Mouse (Mus musculus) embryo, embryonic 9.5 days (tissue): Measurements from ENCODE around the gene Chchd4.

Source experiments
- DNase-seq: peaks from one replicate; pipeline ENCODE4 v3.0.0-alpha.2; 2017; ENCODE audit errors: extremely low spot score

The Chchd4 gene

DNA sequence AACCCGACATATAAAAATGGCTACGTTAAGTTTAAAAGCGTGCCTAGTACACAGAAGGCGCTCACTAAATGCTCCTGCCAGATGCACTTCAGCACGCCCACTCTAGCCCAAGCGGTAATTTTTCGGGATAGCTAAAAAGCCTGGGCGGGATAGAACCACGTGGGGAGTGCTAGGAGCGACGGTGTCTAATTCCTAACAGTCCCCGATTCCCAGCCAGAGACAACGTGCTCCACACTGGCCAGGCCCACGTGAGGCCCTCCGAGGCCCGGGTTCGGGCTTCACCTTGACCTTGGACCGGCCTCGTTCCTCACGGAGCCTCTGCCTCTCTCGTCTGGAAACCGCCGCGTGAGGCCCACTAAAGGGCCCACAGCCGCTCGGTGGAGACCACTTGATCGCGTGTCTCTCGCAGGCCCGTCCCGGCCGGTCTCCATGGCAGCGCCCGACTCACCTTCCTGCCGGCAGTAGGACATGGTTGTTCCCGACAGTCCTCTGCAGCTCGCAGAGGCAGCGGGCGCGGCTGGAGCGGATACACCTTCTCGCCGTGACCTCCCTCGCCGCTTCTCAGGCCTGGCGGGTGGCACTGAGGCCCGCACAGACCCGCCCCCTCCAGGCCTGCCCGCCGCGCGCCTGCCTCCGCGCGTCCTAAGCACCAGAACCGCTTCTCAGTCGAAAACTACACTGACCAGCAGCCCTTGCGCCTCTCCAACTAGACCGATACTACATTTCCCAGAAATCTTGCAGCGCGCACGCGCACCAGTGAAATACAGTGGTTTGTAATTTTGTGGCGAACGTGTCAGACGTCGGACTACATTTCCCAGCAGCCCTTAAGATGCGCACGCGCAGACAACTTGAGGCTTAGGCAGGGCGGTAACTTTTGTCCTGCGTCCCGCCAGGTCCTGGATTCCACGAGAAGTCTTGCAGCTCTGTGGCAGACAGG, at the start of gene Chchd4, which contains the start of gene Tmem43:
Gene Chchd4 (minus strand): TSS at position 679 of the 937 bp plus-strand sequence.
Gene Tmem43 (plus strand): TSS at position 836 of the 937 bp plus-strand sequence.
- DNase-seq = peak; percentile 98

DNA sequence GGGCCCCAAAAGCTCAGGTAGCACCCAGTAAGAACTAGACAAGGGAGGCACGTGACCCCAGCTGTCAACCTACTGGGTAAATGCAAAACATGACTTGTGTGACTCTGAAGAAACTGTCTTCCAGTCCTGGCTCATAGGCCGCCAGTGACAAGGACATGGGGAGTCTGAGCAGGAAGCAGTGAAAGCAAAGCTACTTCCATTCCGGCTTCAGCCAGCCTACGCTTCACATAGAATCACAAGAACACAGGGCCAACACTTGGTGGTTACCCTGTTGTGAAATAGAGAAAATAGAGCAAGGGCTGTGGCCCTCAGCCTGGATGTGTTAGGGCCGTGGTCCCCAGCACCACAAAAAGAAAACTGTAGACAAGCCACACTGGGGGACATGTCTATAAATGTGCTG, 49.5 kb upstream of the Chchd4 start:
- DNase-seq = no peak

DNA sequence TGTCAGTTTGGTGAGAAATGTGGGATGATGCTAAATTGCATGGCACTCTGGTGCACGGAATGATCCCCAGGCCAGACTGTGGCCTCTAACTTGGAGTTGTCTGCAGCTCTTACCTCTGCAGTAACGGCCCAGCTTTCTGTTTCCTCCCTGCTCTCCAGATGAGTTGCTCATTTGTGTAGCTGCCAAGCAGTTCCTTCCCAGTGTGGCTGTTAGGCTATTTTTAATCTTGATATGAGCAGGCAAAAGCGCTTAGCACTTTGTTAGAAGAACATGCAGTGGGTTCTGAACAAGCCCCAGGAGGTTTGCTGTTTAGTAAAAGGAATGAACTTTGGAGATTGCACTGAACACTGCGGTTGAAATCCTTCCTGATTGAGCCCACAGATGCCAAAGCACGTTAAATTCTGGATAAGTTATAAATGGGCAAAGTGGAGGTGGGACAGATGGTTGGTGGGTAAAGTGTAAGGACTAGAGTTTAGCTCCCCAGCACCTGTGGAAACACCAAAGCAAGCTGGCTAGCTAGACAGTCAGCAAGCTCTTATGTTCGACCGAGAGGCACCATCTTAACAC, 45.2 kb upstream of the Chchd4 start:
- DNase-seq = no peak

DNA sequence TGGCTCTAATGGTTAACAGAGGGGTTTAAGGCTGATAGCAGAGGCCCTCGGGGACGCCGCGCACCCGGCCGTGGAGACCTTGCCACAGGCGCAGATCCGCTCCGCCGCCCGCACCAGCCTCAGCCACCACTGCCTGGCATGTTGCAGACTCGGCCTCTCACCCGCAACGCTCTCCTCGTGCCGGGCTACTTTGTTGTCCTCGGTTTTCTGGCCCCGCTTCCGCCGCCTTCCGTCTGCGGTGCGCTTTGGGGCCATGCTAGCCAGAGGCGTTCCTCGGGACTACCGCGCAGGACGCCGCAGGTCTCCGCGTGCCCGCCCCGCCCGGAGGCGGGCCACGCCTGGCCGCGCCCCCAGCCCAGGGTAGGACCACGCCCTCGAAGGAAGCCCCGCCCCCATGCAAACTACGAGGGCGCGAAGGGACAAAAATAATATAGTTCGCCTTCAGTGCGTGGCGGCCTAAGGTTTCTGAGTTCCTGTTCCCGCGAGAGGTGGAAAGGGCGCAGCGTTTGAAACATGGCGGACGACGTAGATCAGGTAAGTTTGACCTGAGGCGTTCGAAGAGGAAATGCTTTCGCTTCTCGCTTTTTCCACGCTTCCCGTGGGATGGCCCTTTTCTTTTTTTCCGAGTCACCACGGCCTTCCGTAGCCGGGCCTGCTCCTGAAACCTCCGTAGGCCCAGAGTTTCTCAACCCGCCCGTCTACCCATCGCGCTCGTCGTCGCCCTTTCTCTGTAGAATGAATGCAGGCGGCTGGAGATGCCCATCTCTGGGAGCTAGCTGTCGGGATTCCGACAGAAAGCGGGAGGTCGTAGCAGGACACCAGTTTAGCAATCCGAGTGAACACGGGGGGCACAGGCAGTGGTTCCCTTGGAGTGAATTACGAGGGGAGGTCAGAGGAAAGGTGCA, 42.5 kb upstream of the Chchd4 start, which contains the start of the genes Xpc and Lsm3:
Gene Xpc (minus strand): TSS at position 344 of the 905 bp plus-strand sequence.
Gene Lsm3 (plus strand): TSS at position 384 of the 905 bp plus-strand sequence.
- peak; percentile 99 for DNase-seq

DNA sequence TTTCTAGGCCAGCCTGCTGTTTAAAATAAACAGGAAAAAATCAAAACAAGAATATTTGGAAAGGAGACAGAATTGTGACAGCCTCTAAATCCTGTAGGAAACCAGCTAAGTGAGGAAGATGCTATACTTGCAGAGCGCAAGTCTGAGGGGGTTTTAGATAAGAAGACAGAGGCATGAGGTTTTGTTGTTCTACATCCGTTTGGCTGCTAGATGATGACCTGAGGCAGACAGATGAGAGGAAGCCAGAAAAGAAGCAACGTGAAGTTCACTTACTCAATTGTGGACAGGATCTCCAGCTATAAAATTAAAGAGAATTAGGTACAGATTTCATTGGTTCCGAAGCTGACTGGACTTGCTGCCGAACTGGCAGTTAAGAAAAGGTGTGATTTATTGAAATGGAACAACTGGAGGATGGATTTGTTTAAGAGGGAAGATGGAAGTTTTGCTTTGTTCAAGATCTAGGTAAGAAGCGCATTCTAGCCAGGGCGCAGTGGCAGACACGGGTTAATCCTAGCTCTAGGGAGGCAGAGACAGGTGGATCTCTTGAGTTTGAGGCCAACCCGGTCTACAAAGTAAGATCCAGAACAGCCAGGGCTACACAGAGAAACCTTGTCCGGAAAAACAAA, 41.5 kb upstream of the Chchd4 start:
- no peak for DNase-seq

DNA sequence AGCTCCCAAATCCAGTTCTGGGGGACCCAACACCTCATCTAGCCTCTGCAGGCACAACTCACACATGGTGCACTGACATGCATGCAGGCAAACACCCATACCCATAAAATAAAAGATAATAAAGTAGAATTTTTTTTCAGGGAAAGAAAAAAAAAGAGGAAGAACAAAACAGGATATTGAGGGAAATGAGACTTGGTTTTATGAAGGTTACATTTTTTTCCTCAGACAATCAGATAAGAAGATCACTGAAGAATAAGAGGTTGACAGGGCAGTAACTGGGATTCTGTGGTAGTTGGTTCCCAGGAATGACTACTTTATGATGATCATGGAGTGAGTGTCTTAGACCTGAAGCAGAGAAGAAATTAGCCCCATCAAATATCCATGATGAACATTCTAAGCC, 40.8 kb upstream of the Chchd4 start:
- DNase-seq = no peak

DNA sequence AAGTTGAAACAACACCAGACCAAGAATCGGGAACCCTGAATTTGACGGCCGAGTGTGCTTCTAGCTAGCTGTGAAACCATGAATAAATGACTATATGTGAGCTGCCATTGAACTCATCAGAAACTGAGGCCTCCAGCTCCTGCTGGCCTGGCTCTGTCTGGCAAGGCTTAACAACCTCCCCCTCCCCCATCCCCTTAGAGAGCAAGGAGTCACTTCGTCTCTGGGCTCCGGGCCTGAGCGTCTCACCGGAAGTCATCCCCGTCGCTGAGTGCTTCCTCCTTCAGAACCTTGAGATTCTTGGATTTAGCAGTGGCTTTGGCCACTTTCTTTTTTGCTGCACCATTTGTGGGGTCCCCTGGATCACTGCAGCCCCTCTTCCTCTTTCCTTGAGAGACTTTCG, 36.9 kb upstream of the Chchd4 start:
- no peak for DNase-seq

DNA sequence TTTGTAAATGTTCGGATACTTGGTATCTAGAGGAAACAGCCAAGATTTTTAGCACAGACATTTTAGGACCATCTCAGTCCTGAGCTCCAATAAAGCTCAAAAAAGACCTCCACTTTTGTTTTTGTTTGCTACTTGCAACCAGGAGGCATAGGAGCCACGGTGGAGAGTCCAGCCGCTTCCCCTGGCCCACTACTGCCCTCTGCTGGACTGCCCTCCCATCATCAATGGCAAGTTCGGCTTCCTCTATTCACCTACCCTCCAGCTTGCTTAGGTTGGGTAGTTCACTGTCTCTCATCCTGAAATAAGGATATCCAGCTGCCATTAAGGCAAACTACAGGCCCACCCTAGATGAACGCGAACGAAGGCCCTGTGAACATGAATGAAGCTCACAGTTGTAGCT, 36.0 kb upstream of the Chchd4 start:
- peak; percentile 61 for DNase-seq

DNA sequence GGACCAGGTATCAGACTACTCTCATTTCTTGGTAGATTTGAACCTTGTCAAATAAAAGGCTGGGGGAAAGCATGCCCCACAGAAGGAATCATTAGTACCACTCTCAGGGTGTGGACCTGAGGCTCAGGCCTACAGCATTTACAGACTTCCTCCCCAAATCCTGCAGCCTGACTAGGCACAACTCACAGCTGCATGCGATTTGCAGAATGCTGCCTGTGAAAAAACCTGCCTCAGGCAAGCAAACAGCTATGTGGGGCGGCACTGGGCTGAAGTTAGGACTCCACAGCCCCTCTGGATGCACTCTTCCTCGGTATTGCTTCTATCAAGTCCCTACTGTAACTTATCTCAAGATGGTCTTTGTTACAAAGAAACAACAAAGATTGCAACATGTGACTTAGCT, 34.7 kb upstream of the Chchd4 start:
- no peak for DNase-seq

DNA sequence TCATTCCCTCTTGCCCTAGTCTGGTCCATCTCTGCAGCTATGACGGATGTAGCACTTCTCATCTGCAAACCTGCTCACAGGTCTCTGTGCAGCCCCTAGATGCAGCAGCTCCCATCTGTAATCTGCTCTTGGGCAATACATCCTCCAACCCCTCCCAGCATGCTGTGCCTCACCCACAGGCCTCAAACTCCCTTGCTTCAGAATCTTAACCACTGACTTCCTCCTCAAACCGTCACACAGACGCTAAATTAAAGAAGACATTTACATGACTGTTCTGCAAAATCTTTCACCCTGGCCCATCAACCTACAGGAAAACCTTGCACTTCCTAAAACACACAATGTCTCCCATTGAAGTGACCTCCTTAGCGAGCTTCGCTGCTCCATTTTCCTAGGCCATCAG, 32.7 kb upstream of the Chchd4 start:
- no peak for DNase-seq

DNA sequence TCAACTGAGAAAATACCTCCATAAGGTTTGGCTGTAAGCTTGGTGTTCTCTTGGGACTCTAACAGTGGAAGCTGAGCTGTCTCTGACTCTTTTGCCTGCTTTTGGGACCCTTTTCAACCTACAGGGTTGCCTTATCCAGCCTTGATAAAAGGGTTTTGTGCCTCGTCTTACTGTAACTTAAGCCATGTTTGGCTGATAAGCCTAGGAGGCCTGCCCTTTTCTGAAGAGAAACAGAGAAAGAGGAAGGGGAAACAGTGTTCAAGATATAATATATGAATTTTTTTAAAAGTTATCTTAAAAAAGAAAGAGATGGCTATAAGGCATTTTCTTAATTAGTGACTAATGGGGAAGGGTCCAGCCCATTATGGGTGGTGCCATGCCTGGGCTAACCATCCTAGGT, 30.0 kb upstream of the Chchd4 start:
- no peak for DNase-seq

DNA sequence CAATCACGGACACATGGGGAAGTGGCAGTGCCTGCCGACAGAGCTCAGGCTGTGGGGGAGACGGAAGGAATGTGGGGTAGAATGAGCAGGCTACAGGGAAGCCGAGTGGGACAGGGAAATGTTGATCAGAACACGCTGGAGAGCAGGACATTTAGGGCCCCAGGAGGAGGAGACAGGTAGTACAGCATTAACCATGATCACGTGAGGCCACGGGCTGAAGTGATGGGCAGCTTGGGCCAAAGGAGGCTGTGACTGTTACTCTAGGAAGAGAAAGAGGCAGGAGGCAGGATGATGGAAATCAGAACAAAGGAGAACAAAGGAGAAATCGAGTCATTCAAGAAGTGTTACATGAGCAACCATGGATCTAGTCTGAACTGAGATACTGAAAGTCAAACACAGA, 21.2 kb upstream of the Chchd4 start:
- DNase-seq = no peak

DNA sequence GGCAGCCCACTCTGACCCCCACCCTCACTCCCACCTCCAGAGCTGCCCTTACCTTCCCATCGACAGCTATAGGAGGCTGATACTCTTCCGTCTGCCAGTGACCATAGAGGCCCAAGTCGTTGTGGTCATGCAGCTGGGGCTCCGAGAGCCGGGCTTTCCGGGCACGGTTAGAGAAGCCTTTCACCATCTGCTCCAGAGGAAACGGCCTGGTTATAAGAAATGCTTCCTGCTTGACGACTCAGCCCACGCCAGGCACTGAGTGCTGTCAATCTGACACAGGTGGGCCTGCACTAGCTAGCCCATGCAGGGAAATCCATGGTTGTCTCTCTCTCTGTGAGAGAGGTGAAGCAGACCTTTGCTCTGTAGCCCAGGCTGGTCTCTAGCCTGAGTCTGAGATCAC, 19.7 kb upstream of the Chchd4 start:
- no peak for DNase-seq

DNA sequence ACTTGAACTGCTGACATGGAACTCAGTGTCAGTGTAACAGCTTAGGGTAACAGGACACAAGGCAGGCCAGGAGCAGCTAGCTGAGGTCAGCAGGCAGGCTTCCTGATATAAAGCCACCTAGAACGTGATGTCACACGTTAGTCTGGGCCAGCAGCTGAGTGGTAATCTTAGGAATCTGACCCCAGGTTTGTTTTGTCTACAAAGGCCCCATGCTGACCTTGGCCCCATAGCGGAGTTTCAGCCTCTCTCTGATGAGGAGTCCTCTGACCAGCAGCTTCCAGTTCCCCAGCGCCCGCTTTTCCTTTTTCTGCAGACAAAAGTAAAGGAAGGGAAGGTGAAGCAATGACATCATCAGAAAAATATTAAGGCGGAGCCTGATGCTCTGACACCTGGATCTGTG, 17.7 kb upstream of the Chchd4 start:
- DNase-seq = no peak

DNA sequence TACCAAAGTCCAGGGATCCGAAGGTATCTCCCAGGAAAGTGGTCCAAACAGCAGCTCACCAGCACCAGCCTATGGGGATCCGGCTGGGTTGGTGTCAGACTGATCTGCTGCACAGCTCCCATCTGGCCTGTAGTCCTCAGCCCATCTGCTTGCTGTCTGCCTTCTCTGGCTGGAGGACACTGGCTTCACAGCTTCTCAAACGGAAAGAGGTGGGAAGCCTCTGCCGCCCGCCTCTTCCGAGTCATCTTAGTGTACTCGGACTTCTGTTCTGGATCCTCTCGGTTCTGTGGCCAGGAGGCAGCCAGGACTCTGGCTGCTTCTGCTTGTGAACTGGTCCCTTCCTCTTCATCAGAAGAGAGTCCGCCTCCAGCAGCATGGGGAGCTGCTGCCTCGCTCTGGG, 16.5 kb upstream of the Chchd4 start:
- DNase-seq = no peak

DNA sequence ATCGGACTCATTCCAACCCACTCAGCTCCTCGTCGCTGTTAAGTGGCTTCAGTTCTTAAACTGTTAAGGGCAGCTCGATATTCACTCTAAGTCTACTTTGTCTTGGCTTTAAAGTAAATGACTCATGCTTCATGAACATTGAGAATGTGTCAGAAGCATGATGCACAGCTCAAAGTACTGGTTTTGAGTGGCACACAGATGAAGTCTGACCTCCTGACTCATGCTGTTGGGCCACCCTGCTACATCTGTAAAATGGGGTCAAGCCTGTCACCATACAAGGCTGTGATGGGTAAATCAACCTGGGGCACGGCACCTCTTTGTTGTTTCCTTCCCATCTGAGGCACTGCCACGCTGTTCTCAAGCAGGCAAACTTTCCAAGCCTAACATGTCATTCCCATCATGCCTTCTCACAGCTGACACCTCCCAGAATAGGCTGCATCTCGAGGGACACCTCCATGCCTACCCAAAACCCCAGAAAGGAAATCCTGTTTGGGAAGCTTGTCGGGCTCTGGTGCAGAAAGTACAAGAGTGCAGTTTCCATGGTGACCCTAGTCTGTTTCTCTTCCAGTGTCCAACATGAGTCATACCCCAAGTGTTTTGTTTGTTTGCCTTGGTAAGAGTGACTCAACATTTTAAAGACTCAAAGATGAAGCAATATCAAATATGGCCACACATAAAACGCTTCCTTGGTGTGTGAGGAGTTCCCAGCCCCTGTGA, 15.3 kb upstream of the Chchd4 start:
- DNase-seq = no peak

DNA sequence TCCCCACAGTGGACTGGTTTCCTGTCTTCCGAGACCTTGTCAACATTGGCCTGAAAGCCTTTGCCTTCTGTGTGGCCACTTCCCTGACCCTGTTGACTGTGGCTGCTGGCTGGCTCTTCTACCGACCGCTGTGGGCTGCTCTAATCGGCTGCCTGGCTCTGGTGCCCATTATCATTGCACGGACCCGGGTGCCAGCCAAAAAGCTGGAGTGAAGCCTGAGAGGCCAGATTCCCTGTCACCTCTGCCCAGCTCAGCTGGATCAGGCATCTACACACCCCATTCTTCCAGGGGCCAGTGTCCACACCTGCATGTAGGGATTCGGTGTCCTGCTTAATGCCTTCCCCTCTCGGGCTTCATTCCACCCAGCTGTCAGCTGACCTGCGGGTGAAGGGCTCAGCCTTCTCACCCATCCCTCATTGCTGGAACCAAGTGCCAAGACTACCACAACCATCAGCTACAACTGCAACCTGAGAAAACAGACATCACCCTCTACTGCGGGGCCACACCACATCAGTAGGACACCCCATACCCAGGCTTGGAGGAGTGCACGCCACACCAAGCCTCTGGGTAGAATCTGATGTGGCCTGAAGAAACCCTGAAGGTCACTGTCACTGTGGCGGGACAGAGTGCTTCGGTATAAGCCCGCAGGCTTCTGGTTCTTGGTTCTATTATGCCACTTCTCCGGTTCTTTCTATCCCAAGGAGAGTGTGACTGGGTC, 13.5 kb upstream of the Chchd4 start:
- no peak for DNase-seq

DNA sequence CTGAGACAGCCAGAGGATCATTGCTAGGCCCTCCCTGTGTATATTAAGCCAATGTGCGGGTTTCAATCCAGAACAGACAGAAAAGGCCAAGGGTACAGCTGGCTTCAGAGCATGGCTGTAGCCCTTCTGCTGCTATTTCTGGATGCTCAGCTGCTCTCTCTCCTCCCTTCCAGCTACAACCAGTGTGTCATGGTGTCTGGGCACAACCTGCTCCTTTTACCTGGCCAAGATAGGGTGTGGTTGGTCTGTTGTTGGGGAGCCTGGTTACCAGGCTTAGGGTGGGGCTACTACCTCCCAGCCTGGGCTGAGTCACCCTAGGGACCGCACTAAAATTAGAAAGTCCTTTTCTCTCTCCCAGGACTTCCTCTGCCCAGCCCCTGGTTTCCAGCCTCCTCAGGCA, 10.0 kb upstream of the Chchd4 start:
- no peak for DNase-seq

DNA sequence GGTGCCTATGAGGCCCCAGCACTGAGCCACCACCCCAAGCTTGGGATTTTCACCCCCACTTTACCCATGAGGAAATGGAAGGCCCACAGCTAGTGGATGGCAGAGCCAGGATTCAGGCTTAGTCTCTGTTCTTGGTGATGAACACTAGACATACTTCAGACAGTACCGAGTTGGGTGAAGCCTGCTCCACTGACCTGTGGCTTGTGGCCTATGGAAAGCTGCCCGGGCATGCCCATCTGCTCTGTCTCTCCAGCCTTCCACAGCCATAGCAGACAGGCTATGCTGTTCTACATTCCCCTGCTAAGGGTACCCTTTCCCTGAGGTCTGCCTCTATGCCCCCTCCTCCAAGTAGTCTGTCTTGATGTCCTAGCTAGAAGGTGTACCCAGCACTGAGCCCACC, 3.2 kb upstream of the Chchd4 start:
- DNase-seq = no peak

DNA sequence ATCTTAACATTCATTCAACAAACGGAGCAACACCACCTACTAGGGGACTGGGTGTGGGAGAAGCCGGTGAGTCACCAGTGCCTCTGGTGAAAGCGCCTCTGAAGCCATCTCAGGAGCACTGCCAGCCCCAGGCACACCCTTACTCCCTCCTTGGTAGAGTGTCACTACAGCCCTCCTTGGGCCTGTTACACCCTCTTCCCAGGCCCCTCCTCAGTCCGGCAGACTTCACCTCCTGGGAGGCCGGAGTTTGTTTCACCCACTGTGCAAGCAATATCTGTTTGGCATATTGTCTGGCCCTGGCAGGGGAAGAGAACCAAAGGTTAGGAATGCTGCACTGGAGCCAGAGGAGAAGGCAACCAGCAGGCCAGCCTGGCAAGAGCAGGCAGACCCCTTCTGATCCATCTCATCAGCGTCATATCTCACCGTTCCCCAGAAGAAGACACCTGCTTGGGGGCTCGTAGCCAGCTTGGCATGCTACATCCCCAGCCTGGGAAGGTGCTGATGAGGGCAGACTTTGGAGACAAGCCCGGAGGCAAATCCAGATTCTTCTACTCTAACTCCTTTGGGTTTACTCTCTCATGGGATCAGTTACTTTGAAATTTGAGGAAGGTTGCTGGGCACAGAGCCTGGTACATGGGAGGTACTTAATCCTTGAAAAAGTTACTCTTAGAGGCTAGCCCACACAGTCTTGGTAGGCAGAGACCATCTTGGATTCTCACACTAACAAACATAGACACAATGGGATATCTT, 1.3 kb upstream of the Chchd4 start:
- no peak for DNase-seq
